Mouse (Mus musculus): ENCODE results near the gene Pdzd8. TPM values are rescaled to one million over a fixed set of nuclear protein-coding genes. Genes with fewer than 3 reads are reported as not detected.

Gene Pdzd8
- total and polyA plus RNA-seq, 2 experiments from 2014 or later = 11.3 to 48.8 TPM

DNA sequence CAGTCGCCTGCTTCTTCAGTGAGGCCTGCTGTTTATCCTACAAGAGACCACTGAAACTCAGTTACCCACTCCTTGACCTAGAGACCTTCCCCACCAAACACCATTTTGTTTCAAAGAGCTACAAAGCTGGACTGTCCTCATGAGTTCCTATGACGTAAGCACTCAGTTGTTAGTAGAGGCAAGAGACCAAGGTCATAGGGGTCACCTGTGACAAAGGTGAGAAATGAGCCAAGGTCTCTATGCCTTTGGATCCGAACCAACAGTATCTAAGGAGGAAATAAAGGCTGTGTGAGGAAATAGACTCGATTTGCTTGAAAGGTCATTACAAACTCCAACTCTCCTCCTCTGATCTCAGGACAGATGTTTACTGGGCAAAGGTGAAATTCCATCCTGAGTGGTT is 25.4 kb upstream of the Pdzd8 start:
- DNase-seq (ENCODE audit: low spot score) (no peak), ATAC-seq (ENCODE audit: low FRiP score) (no peak)
- Histone ChIP-seq H3K9me3 (ENCODE audit: low read length) (0 out of 2 replicates have a peak, but pooled peaks cover 2% of the 10 kb centered on the region), H3K36me3 (ENCODE audit: insufficient read depth, low read length) (no peaks in the 10 kb centered on the region), H3K4me1 (ENCODE audit: insufficient read depth, low read length) (no peaks in the 10 kb centered on the region), H3K9ac (replicated peaks; ENCODE audit: low read length, poor library complexity, severe bottlenecking) (no peak overlapping the region), H3K4me3 (ENCODE audit: low read depth, low read length) (no peak overlapping the region), H3K27ac (ENCODE audit: low read depth, low read length) (no peak overlapping the region), H3K27me3 (ENCODE audit: insufficient read depth, low read length) (no peaks in the 10 kb centered on the region), H3K4me2 (ENCODE audit: low read depth, low read length, poor library complexity, severe bottlenecking) (no peak overlapping the region)
- TF ChIP-seq CTCF (IDR thresholded peaks at IDR 0.05) = no peak
- WGBS = 82% methylated on average over 4 of the region's 4 CpGs

DNA sequence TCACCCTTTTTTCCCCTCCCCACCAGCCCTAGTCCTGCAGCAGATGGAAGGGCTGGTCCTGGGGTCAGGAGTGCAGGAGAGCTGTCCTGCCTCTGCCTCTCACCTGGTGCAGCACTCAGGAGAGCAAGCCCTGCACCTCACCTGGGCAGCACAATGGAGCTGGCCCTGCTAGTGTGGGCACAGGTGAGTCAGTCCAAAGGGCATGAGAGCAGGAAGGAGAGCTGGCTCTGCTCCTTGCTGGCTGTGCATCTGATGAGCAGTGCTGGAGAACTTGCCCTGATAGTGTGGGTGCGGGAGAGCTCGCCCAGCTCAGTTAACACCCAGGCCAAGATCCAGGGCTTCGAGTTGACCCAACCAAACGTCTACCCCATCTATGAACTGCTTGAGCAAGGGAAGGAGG is 22.3 kb upstream of the Pdzd8 start:
- WGBS = 91% methylated on average over 4 of the region's 4 CpGs
- no peak for ATAC-seq (ENCODE audit: low FRiP score)
- no peak for TF ChIP-seq CTCF (IDR thresholded peaks at IDR 0.05)

DNA sequence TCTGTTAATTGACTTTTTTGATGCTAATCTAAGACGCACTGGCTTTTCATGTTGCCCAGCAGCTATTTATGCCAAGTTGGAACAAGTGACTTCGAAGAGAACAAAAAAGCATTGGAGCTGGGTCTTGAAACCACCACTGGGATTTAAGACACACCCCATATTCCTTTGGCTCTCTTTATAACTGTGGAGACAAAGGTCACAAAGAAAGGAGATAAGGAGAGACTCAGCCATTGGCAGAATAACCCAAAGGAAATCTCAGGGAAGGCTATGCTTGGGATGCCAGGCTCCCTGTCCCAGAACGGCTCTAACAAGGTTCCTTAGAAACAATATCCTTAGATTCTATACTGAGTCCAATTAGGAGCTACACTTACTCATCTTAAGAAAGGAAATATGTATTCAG is 21.1 kb upstream of the Pdzd8 start:
- H3K9ac ChIP-seq (replicated peaks; ENCODE audit: low read length, poor library complexity, severe bottlenecking) = no peak overlapping the region
- whole genome bisulfite sequencing = 60% methylated on average over 3 of the region's 3 CpGs

More for the DNA sequence above, 22.3 kb upstream of the Pdzd8 start:
- no peak overlapping the region for H3K4me3 ChIP-seq (ENCODE audit: low read depth, low read length)
- H3K9me3 ChIP-seq (ENCODE audit: low read length) = no peaks in the 10 kb centered on the region
- no peak overlapping the region for H3K4me2 ChIP-seq (ENCODE audit: low read depth, low read length, poor library complexity, severe bottlenecking)
- no peaks in the 10 kb centered on the region for H3K27me3 ChIP-seq (ENCODE audit: insufficient read depth, low read length)
- DNase-seq (ENCODE audit: low spot score) = no peak
- H3K9ac ChIP-seq (replicated peaks; ENCODE audit: low read length, poor library complexity, severe bottlenecking) = no peak overlapping the region
- H3K4me1 ChIP-seq (ENCODE audit: insufficient read depth, low read length) = no peaks in the 10 kb centered on the region
- no peak overlapping the region for H3K27ac ChIP-seq (ENCODE audit: low read depth, low read length)
- H3K36me3 ChIP-seq (ENCODE audit: insufficient read depth, low read length) = no peaks in the 10 kb centered on the region

DNA sequence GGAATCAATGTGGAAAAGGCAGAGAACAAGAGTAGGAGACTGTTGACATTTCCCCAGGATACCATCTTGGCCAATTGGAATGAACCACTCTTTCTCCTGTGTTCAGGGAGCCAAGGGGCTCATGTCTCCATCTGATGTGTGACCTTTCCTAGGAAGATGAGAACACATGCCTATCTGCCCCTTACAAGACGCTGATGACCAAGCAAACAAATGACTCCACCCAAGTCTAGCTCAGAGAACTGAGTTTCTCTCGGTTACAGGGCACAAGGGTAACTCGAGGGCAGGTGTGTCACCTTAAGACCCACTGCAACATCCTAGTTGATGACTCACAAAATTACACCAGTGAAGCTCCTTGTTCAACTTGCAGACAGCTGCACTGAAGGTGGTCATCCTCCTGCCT is 18.1 kb upstream of the Pdzd8 start:
- Histone ChIP-seq H3K4me2 (ENCODE audit: low read depth, low read length, poor library complexity, severe bottlenecking) (no peak overlapping the region), H3K27me3 (ENCODE audit: insufficient read depth, low read length) (no peaks in the 10 kb centered on the region), H3K9me3 (ENCODE audit: low read length) (no peaks in the 10 kb centered on the region), H3K4me1 (ENCODE audit: insufficient read depth, low read length) (no peaks in the 10 kb centered on the region), H3K9ac (replicated peaks; ENCODE audit: low read length, poor library complexity, severe bottlenecking) (no peak overlapping the region), H3K4me3 (ENCODE audit: low read depth, low read length) (no peak overlapping the region), H3K27ac (ENCODE audit: low read depth, low read length) (no peak overlapping the region), H3K36me3 (ENCODE audit: insufficient read depth, low read length) (no peaks in the 10 kb centered on the region)
- DNase-seq (ENCODE audit: low spot score) = no peak
- WGBS = 82% methylated on average over 3 of the region's 3 CpGs
- no peak for ATAC-seq (ENCODE audit: low FRiP score)
- TF ChIP-seq CTCF (IDR thresholded peaks at IDR 0.05) = no peak

More for the DNA sequence above, 21.1 kb upstream of the Pdzd8 start:
- Histone ChIP-seq H3K9me3 (ENCODE audit: low read length) (no peaks in the 10 kb centered on the region), H3K4me3 (ENCODE audit: low read depth, low read length) (no peak overlapping the region), H3K27ac (ENCODE audit: low read depth, low read length) (no peak overlapping the region), H3K4me1 (ENCODE audit: insufficient read depth, low read length) (no peaks in the 10 kb centered on the region), H3K27me3 (ENCODE audit: insufficient read depth, low read length) (no peaks in the 10 kb centered on the region), H3K4me2 (ENCODE audit: low read depth, low read length, poor library complexity, severe bottlenecking) (no peak overlapping the region), H3K36me3 (ENCODE audit: insufficient read depth, low read length) (no peaks in the 10 kb centered on the region)
- no peak for DNase-seq (ENCODE audit: low spot score)
- ATAC-seq (ENCODE audit: low FRiP score) = no peak
- TF ChIP-seq CTCF (IDR thresholded peaks at IDR 0.05) = no peak

DNA sequence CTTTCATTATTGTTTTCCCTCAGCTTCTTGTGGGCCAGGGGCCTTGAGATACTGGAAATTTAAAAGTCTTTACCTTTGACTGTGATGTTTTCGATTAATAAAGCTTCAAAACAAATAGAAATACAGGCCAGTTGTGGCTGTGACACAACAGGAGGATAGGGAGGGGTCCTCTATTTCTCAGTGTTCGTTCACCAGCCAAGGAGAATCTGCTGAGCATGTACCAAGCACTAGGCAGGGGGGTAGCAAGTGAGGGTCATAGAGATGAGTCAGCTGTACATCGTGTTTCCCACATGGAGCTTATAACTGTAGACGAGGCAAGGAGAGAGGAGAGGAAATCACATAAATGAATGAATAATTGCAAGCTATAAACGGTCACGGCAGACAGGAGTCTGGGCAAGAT is 17.1 kb upstream of the Pdzd8 start:
- H3K4me1 ChIP-seq (ENCODE audit: insufficient read depth, low read length) = no peaks in the 10 kb centered on the region
- no peak overlapping the region for H3K4me3 ChIP-seq (ENCODE audit: low read depth, low read length)
- TF ChIP-seq CTCF (IDR thresholded peaks at IDR 0.05) = no peak
- 87% methylated on average over 6 of the region's 6 CpGs for WGBS
- DNase-seq (ENCODE audit: low spot score) (no peak), ATAC-seq (ENCODE audit: low FRiP score) (no peak)
- H3K27me3 ChIP-seq (ENCODE audit: insufficient read depth, low read length) = no peaks in the 10 kb centered on the region
- no peak overlapping the region for H3K4me2 ChIP-seq (ENCODE audit: low read depth, low read length, poor library complexity, severe bottlenecking)
- H3K36me3 ChIP-seq (ENCODE audit: insufficient read depth, low read length) = no peaks in the 10 kb centered on the region
- H3K9me3 ChIP-seq (ENCODE audit: low read length) = no peaks in the 10 kb centered on the region
- no peak overlapping the region for H3K27ac ChIP-seq (ENCODE audit: low read depth, low read length)
- H3K9ac ChIP-seq (replicated peaks; ENCODE audit: low read length, poor library complexity, severe bottlenecking) = no peak overlapping the region

DNA sequence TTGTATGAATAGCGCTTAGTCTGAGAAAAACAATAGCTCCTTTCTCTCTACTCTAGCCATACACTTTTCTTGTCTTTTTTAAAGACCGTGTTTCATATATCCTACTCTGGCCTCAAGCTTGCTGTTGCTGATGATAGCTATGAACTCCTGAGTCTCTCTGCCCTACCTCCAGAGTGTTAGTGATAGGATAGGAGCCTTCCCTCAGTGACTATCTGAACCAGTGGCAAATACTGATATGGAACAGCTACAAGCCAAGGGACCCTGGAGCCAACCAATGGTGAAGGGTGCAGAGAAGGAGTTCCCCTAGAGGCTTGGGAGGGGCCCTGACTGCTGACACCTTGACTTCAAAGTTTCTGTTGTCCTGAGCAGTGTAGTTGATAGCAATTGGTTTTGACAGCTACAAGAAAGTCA is 14.9 kb upstream of the Pdzd8 start:
- Histone ChIP-seq H3K27me3 (ENCODE audit: insufficient read depth, low read length) (0 out of 2 replicates have a peak, but pooled peaks cover 4% of the 10 kb centered on the region), H3K4me3 (ENCODE audit: low read depth, low read length) (no peak overlapping the region), H3K4me1 (ENCODE audit: insufficient read depth, low read length) (no peaks in the 10 kb centered on the region), H3K4me2 (ENCODE audit: low read depth, low read length, poor library complexity, severe bottlenecking) (no peak overlapping the region), H3K36me3 (ENCODE audit: insufficient read depth, low read length) (no peaks in the 10 kb centered on the region), H3K9me3 (ENCODE audit: low read length) (no peaks in the 10 kb centered on the region), H3K27ac (ENCODE audit: low read depth, low read length) (no peak overlapping the region), H3K9ac (replicated peaks; ENCODE audit: low read length, poor library complexity, severe bottlenecking) (no peak overlapping the region)
- DNase-seq (ENCODE audit: low spot score) (no peak), ATAC-seq (ENCODE audit: low FRiP score) (no peak)
- 46% methylated on average over 2 of the region's 2 CpGs for WGBS
- TF ChIP-seq CTCF (IDR thresholded peaks at IDR 0.05) = no peak
